Mouse (Mus musculus): ENCODE results near the gene Usp34. TPM values are rescaled to one million over a fixed set of nuclear protein-coding genes. Genes with fewer than 3 reads are reported as not detected.

The Usp34 gene
- total and polyA plus RNA-seq, 3 experiments: 30.4 to 36.6 (median 34.9) TPM

- no peak overlapping the region for H3K9ac ChIP-seq (ENCODE audit: control insufficient read depth, low read depth, low read length, poor library complexity, severe bottlenecking)
- H3K4me3 ChIP-seq (ENCODE audit: control insufficient read depth in 1 of 2, insufficient read depth in 1 of 2, low read depth in 2 of 2, low read length in 2 of 2): no peak overlapping the region
- no peak overlapping the region for H3K27ac ChIP-seq (ENCODE audit: control insufficient read depth, low read depth, low read length)
- DNase-seq (ENCODE audit: low read depth, low spot score): no peak
- H3K4me1 ChIP-seq (ENCODE audit: control insufficient read depth in 1 of 2, insufficient read depth in 2 of 2, low read length in 2 of 2): no peaks in the 10 kb centered on the region
- no peaks in the 10 kb centered on the region for H3K27me3 ChIP-seq (ENCODE audit: control insufficient read depth in 1 of 2, insufficient read depth in 2 of 2, low read length in 2 of 2)
- TF ChIP-seq TCF12 (IDR thresholded peaks at IDR 0.05; ENCODE audit: low read depth, low read length): no peak
- TF ChIP-seq EP300 (IDR thresholded peaks at IDR 0.05; ENCODE audit: low read depth in 1 of 2, low read length in 2 of 2): no peak
- no peak for TF ChIP-seq NELFE (IDR thresholded peaks at IDR 0.05; ENCODE audit: low read depth, low read length)
- TF ChIP-seq E2F4 (IDR thresholded peaks at IDR 0.05; ENCODE audit: borderline replicate concordance, low read depth, low read length): no peak
- no peak for TF ChIP-seq ZC3H11A (IDR thresholded peaks at IDR 0.05; ENCODE audit: low read depth, low read length)
- TF ChIP-seq TBP (IDR thresholded peaks at IDR 0.05; ENCODE audit: low read depth, low read length): no peak
- no peak for TF ChIP-seq ZNF384 (IDR thresholded peaks at IDR 0.05; ENCODE audit: low read depth, low read length)
- no peak for TF ChIP-seq POLR2AphosphoS5 (IDR thresholded peaks at IDR 0.05; ENCODE audit: borderline replicate concordance, low read depth, low read length)
- no peak for TF ChIP-seq UBTF (IDR thresholded peaks at IDR 0.05; ENCODE audit: borderline replicate concordance, insufficient read depth, low read depth, low read length)
- no peak for TF ChIP-seq GABPA (IDR thresholded peaks at IDR 0.05; ENCODE audit: low read depth, low read length)
- no peak for TF ChIP-seq RAD21 (IDR thresholded peaks at IDR 0.05; ENCODE audit: low read depth, low read length)
- no peaks in the 10 kb centered on the region; the same call in 1 of the 2 replicates for H3K79me2 ChIP-seq (ENCODE audit: control insufficient read depth, insufficient read depth, low read length, poor library complexity)
- H3K36me3 ChIP-seq (ENCODE audit: control insufficient read depth in 1 of 2, insufficient read depth in 2 of 2, low read length in 2 of 2): peaks cover 0 to 57% of the 10 kb centered on the region in 2 experiments; a peak in 3 of 4 replicates
- no peaks in the 10 kb centered on the region for H3K9me3 ChIP-seq (replicated peaks; ENCODE audit: insufficient read depth, low read length)
These were observed 65.3 kb downstream of the Usp34 start for GRCm38 (mm10) chr11:23372032-23372431.

GRCm38 (mm10) chr11:23372490-23372889 is 65.8 kb downstream of the Usp34 start:
- no peaks in the 10 kb centered on the region for H3K27me3 ChIP-seq (ENCODE audit: control insufficient read depth in 1 of 2, insufficient read depth in 2 of 2, low read length in 2 of 2)
- H3K9ac ChIP-seq (ENCODE audit: control insufficient read depth, low read depth, low read length, poor library complexity, severe bottlenecking): no peak overlapping the region
- no peaks in the 10 kb centered on the region for H3K4me1 ChIP-seq (ENCODE audit: control insufficient read depth in 1 of 2, insufficient read depth in 2 of 2, low read length in 2 of 2)
- TF ChIP-seq MEF2A (IDR thresholded peaks at IDR 0.05; ENCODE audit: extremely low read depth, insufficient replicate concordance, low read depth, low read length, poor library complexity, severe bottlenecking) (no peak), NRF1 (IDR thresholded peaks at IDR 0.05; ENCODE audit: insufficient read depth, low read depth, low read length, poor library complexity, severe bottlenecking) (no peak), JUND (IDR thresholded peaks at IDR 0.05; ENCODE audit: low read depth, low read length) (no peak), CTCF (IDR thresholded peaks at IDR 0.05 in 2 of 3, conservative IDR thresholded peaks at IDR 0.05 in 1 of 3; ENCODE audit: control insufficient read depth in 1 of 3, insufficient read depth in 1 of 3, low read depth in 2 of 3, low read length in 3 of 3, poor library complexity in 1 of 3, severe bottlenecking in 1 of 3) (no peak), MYC (IDR thresholded peaks at IDR 0.05; ENCODE audit: low read depth, low read length) (no peak), KAT2A (conservative IDR thresholded peaks at IDR 0.05; ENCODE audit: low read depth, low read length) (no peak), GABPA (IDR thresholded peaks at IDR 0.05; ENCODE audit: low read depth, low read length) (no peak), TCF12 (IDR thresholded peaks at IDR 0.05; ENCODE audit: low read depth, low read length) (no peak), GATA1 (IDR thresholded peaks at IDR 0.05; ENCODE audit: low read depth, low read length) (no peak), ELF1 (IDR thresholded peaks at IDR 0.05; ENCODE audit: low read depth, low read length) (no peak)
- no peaks in the 10 kb centered on the region; the same call in 1 of the 2 replicates for H3K79me2 ChIP-seq (ENCODE audit: control insufficient read depth, insufficient read depth, low read length, poor library complexity)
- no peak overlapping the region for H3K27ac ChIP-seq (ENCODE audit: control insufficient read depth, low read depth, low read length)
- no peak for DNase-seq (ENCODE audit: low read depth, low spot score)
- no peak overlapping the region for H3K4me3 ChIP-seq (ENCODE audit: control insufficient read depth in 1 of 2, insufficient read depth in 1 of 2, low read depth in 2 of 2, low read length in 2 of 2)
- H3K9me3 ChIP-seq (replicated peaks; ENCODE audit: insufficient read depth, low read length): no peaks in the 10 kb centered on the region
- H3K36me3 ChIP-seq (ENCODE audit: control insufficient read depth in 1 of 2, insufficient read depth in 2 of 2, low read length in 2 of 2): peaks cover 0 to 57% of the 10 kb centered on the region in 2 experiments; a peak in 3 of 4 replicates

All from MEL (cell line).